Mouse (Mus musculus): Measurements from ENCODE around the gene Neu4.

DNA sequence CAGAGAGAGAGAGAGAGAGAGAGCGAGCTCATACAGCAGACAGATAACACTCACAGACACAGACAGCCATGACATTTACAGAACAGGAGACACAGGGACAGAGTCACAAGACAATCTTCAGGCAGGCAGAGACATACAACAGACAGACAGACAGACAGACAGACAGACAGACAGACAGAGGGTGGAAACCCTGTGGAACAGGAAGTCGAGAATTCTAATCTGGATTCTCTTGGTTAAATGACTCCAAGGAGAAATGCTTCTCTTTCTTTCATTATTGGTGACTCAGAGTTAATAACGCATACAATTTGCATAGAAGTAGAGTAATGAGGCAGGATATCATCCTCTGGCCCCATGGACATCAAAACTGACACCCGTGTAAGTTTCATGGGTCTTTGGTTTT is 26.3 kb downstream of the Neu4 start:
- no peak for TF ChIP-seq CTCF (IDR thresholded peaks at IDR 0.05)
- no peak for TF ChIP-seq EP300 (IDR thresholded peaks at IDR 0.05; ENCODE audit: insufficient read depth, low read depth, low read length)

All from heart, adult 2 months (tissue).